Mouse (Mus musculus) hematopoietic stem cell, adult 5-6 weeks (primary cell): Measurements from ENCODE around the gene Gm10251. TPM values are rescaled to one million over a fixed set of nuclear protein-coding genes. Genes with fewer than 3 reads are reported as not detected.
A peak's percentile ranks its signal among the peaks of the same experiment; 100 is the strongest.
"Not testable (repeated sequence)": the region's sequence is repeated elsewhere in the genome, so short reads cannot be mapped to it uniquely, and the experiment has no call there.

Experiments used
- ATAC-seq, 2 experiments: fragments of 125-278 bp in 1 of 2; replicated peaks in 1 of 2; 2 replicates each; pipeline ENCODE4 v1.8.0; 2016 to 2017; ENCODE audit warnings: inconsistent platforms in 2 of 2, mild to moderate bottlenecking in 2 of 2, moderate number of reproducible peaks in 2 of 2, low read depth in 1 of 2, moderate TSS enrichment in 1 of 2; ENCODE audit not compliant: low FRiP score in 2 of 2, poor library complexity in 2 of 2, severe bottlenecking in 2 of 2, insufficient read depth in 1 of 2, low TSS enrichment in 1 of 2
- total RNA-seq: library from RNA; stranded (forward); fragments of 172-1452, 232-1000 nt; gene quantifications from 2 replicates; pipeline ENCODE4 v1.2.3, GENCODE M21; 2017

The Gm10251 gene
- not detected in 2 replicates for total RNA-seq

- ATAC-seq = not testable (repeated sequence)
Measured at GRCm38 (mm10) chr14:6684070-6684469, at the start of gene Gm10251. Gene Gm10251 (minus strand): TSS chr14:6684170.

GRCm38 (mm10) chr14:6720151-6720550 lies 36.2 kb upstream of the Gm10251 start, which contains the start of gene Gm8050:
Gene Gm8050 (minus strand): TSS chr14:6720251.
- not testable (repeated sequence) for ATAC-seq

GRCm38 (mm10) chr14:6622318-6622717 lies 61.7 kb downstream of the Gm10251 start, which contains the start of gene Gm3460:
Gene Gm3460 (minus strand): TSS chr14:6622418.
- not testable (repeated sequence) for ATAC-seq

- not testable (repeated sequence) for ATAC-seq
Measured at GRCm38 (mm10) chr14:6606436-6606835, 77.5 kb downstream of the Gm10251 start.

- peak in 1 of 2 experiments; percentile 82; a peak in 2 of 4 replicates for ATAC-seq
Measured at GRCm38 (mm10) chr14:6605004-6605403, 79.0 kb downstream of the Gm10251 start.

GRCm38 (mm10) chr14:6604551-6604950 lies 79.4 kb downstream of the Gm10251 start:
- not testable (repeated sequence) for ATAC-seq

GRCm38 (mm10) chr14:6590513-6590912 lies 93.5 kb downstream of the Gm10251 start, which contains the start of gene Gm3629:
Gene Gm3629 (minus strand): TSS chr14:6590613.
- not testable (repeated sequence) for ATAC-seq

Other genes with a start within 250 kb of the Gm10251 start
- gene Gm3594, start 239.6 kb downstream of the Gm10251 start, total RNA-seq = not detected in 2 replicates
- gene Gm8356, start 146.9 kb downstream of the Gm10251 start, total RNA-seq = not detected in 2 replicates
- 1.2 and 2.5 TPM in 2 replicates for gene Gm3629, start 93.6 kb downstream of the Gm10251 start, total RNA-seq
- not detected in 2 replicates for gene Gm3460, start 61.8 kb downstream of the Gm10251 start, total RNA-seq
- gene Gm8050, start 36.1 kb upstream of the Gm10251 start, total RNA-seq = not detected in 2 replicates
- gene Gm3636, start 58.2 kb upstream of the Gm10251 start, total RNA-seq = 2.0 and 9.3 TPM in 2 replicates
- gene Gm8362, start 90.2 kb upstream of the Gm10251 start, total RNA-seq = not detected in 2 replicates
- gene Gm3642, start 156.1 kb upstream of the Gm10251 start, total RNA-seq = not detected in 2 replicates
- gene Gm3667, start 205.8 kb upstream of the Gm10251 start, total RNA-seq = 0.35 TPM in 1 of 2 replicates, not detected in the other